Mouse (Mus musculus) kidney, embryonic 14.5 days (tissue): ENCODE results near the gene Eif1b. TPM values are rescaled to one million over a fixed set of nuclear protein-coding genes. Genes with fewer than 3 reads are reported as not detected.

Experiments used
- ATAC-seq: fragments of 200-750 bp; cut with Nextera tagmentation; 2 replicates; pipeline ENCODE4 v1.8.0; 2017; ENCODE audit warnings: moderate number of reproducible peaks, mild to moderate bottlenecking, moderate TSS enrichment, moderate library complexity; ENCODE audit not compliant: low FRiP score, low TSS enrichment
- H3K27ac ChIP-seq: fragments of 300-500 bp; sonication (generic); 2 replicates; pipeline ENCODE4 v1.5.1; 2014; ENCODE audit warnings: low read depth, mild to moderate bottlenecking, low read length, moderate library complexity, mixed read lengths
- H3K27me3 ChIP-seq: fragments of 300-500 bp; sonication (generic); 2 replicates; pipeline ENCODE4 v1.6.1; 2014; ENCODE audit warnings: mild to moderate bottlenecking, low read length; ENCODE audit not compliant: control insufficient read depth, insufficient read depth
- H3K36me3 ChIP-seq: fragments of 300-500 bp; sonication (generic); 2 replicates; pipeline ENCODE4 v1.6.1; 2014; ENCODE audit warnings: low read length, mixed read lengths; ENCODE audit not compliant: control insufficient read depth, insufficient read depth
- H3K4me1 ChIP-seq: fragments of 300-500 bp; sonication (generic); 2 replicates; pipeline ENCODE4 v1.6.1; 2014; ENCODE audit warnings: low read length, mixed read lengths; ENCODE audit not compliant: control insufficient read depth, insufficient read depth
- H3K4me2 ChIP-seq: fragments of 300-500 bp; sonication (generic); replicated peaks from 2 replicates; pipeline ENCODE4 v1.6.1; 2014; ENCODE audit warnings: low read depth, mild to moderate bottlenecking, low read length
- H3K4me3 ChIP-seq: fragments of 300-500 bp; sonication (generic); 2 replicates; pipeline ENCODE4 v1.5.1; 2014; ENCODE audit warnings: mild to moderate bottlenecking, low read length
- H3K9ac ChIP-seq: fragments of 300-500 bp; sonication (generic); 2 replicates; pipeline ENCODE4 v1.6.1; 2014; ENCODE audit warnings: low read depth, mild to moderate bottlenecking, low read length, moderate library complexity
- H3K9me3 ChIP-seq: fragments of 300-500 bp; sonication (generic); 2 replicates; pipeline ENCODE4 v1.6.1; 2016; ENCODE audit warnings: low read length; ENCODE audit not compliant: control insufficient read depth
- WGBS: fragments of 180-500 bp; shearing (Covaris S2); extraction: QIAGEN DNeasy Blood & Tissue Kit; methylation state at CpG from one replicate; pipeline ENCODE4 v1.1.7; 2014; 5-methylcytosine and 5-hydroxymethylcytosine counted together
- polyA plus RNA-seq: library from polyadenylated mRNA; unstranded; fragments of >200 nt; fragmentation: Nextera tagmentation; extraction: Ambion mirVana; gene quantifications from 2 replicates; pipeline ENCODE4 v1.2.1, GENCODE M21; 2014

Gene Eif1b
- polyA plus RNA-seq: 160 and 173 TPM in 2 replicates

GRCm38 (mm10) chr9:120492010-120492399 lies at the start of gene Eif1b:
Gene Eif1b, plus strand, starts transcription at chr9:120492232.
- 3% methylated on average over 17 of the region's 19 CpGs for WGBS
- peak within 1 kb of the TSS; percentile 91 for H3K27ac ChIP-seq

GRCm38 (mm10) chr9:120444642-120445041 lies 47.4 kb upstream of the Eif1b start:
- H3K36me3 ChIP-seq: no peaks in the 10 kb centered on the region
- no peaks in the 10 kb centered on the region for H3K4me1 ChIP-seq
- H3K9ac ChIP-seq: no peak overlapping the region
- H3K4me2 ChIP-seq: no peak overlapping the region
- WGBS: 83% methylated on average over 9 of the region's 9 CpGs
- no peak overlapping the region for H3K27ac ChIP-seq
- no peak overlapping the region for H3K4me3 ChIP-seq
- ATAC-seq: no peak
- H3K9me3 ChIP-seq: no peaks in the 10 kb centered on the region
- H3K27me3 ChIP-seq: no peaks in the 10 kb centered on the region

More at GRCm38 (mm10) chr9:120492010-120492399, at the start of gene Eif1b:
- Histone ChIP-seq H3K4me2 (peak within 1 kb of the TSS; percentile 92), H3K27me3 (no peaks in the 10 kb centered on the region), H3K36me3 (peaks cover 23% of the 10 kb centered on the region), H3K4me3 (peak within 1 kb of the TSS; percentile 100), H3K9me3 (no peaks in the 10 kb centered on the region), H3K9ac (peak within 1 kb of the TSS; percentile 99), H3K4me1 (peaks cover 5% of the 10 kb centered on the region; the same call in 1 of the 2 replicates)
- peak; percentile 48 for ATAC-seq

DNA sequence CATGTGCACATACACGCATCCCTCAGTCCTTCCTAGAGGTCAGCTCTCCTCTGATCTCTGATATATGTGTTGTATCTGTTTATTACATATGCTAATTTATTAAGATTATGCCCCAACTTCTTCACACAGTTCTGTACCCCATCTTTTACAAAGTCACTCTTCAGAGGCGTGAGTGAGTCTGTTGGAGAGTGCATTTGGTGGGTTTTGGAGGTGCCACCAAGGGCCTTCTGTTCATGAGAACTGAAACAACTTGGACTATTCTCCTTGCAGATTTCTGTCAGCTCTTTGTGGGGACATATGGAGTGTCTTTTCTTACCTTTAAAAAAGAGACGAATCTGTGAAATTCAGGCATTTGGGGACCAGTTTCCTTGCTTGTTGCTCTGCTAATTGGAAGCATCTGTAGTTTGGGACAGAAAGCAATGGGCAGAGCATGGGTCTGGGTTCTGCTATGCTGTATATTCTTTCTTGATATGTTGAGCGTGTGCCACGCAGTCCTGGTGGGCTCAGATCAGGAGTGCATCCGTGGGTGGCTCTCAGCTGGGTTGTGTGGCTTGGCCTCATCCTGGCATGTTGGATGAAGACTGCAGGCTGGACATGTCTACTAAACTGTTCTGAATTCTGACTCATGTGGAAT lies 42.2 kb upstream of the Eif1b start:
- Histone ChIP-seq H3K36me3 (no peaks in the 10 kb centered on the region), H3K4me1 (no peaks in the 10 kb centered on the region), H3K27ac (no peak overlapping the region), H3K4me2 (no peak overlapping the region), H3K27me3 (no peaks in the 10 kb centered on the region), H3K9me3 (no peaks in the 10 kb centered on the region), H3K9ac (no peak overlapping the region), H3K4me3 (no peak overlapping the region)
- WGBS: 88% methylated on average over 6 of the region's 6 CpGs
- no peak for ATAC-seq

DNA sequence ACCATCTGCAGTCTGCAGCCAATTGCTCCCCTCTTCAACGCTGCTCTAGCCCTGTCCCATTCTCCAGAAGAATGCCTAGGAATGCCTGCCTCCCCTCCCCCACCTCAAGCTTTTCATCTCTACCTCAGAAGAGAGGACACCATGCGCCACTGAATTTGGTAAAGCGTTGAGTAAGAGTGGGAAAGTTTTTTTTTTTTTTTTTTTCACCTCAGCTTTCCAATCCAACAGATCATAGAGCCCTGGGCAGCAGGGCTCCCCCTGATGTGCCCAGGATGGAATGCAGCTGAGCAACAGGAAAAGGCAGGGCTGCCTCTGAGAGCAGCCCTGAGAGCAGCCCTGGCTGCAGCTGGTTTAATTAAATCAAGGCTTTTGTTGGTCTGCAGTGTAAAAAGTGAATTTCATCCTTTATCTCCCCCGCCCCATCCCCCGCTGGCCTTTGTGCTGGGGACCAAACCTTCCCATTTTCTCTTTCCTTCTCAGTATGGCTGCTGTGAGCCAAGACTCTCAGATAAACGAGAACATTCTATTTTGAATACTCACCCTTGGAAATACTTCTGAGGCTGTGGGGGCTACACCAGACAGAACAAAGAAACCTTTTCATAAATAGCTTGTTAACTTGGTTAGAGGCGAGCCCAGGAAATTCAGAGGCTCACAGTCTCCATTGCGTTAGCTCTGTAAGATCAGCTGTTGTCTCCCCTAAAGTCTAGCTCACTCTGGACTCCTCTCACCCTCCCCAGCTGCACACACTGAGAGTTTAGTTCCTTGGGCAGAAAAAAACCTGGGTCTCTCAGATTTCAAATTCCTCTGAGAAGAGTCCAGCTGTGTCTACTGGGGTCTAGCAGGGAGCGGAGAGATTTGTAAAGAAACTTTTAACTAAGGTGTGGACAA lies 36.0 kb upstream of the Eif1b start:
- Histone ChIP-seq H3K9me3 (no peaks in the 10 kb centered on the region), H3K27me3 (no peaks in the 10 kb centered on the region), H3K36me3 (no peaks in the 10 kb centered on the region), H3K4me2 (no peak overlapping the region), H3K4me1 (peaks cover 8% of the 10 kb centered on the region; the same call in 1 of the 2 replicates), H3K27ac (0 out of 2 replicates have a peak overlapping the region, but pooled peaks have one; percentile 51), H3K9ac (no peak overlapping the region), H3K4me3 (no peak overlapping the region)
- ATAC-seq: peak; percentile 77; the same call in 1 of the 2 replicates
- 42% methylated on average over 9 of the region's 9 CpGs for WGBS

- no peak overlapping the region for H3K27ac ChIP-seq
- ATAC-seq: no peak
- H3K4me2 ChIP-seq: no peak overlapping the region
- H3K9me3 ChIP-seq: no peaks in the 10 kb centered on the region
- no peak overlapping the region for H3K9ac ChIP-seq
- 97% methylated on average over 1 of the region's 1 CpGs for WGBS
- H3K27me3 ChIP-seq: no peaks in the 10 kb centered on the region
- H3K4me1 ChIP-seq: no peaks in the 10 kb centered on the region
- H3K36me3 ChIP-seq: no peaks in the 10 kb centered on the region
- H3K4me3 ChIP-seq: no peak overlapping the region
Observed at GRCm38 (mm10) chr9:120470431-120470830, 21.6 kb upstream of the Eif1b start.

DNA sequence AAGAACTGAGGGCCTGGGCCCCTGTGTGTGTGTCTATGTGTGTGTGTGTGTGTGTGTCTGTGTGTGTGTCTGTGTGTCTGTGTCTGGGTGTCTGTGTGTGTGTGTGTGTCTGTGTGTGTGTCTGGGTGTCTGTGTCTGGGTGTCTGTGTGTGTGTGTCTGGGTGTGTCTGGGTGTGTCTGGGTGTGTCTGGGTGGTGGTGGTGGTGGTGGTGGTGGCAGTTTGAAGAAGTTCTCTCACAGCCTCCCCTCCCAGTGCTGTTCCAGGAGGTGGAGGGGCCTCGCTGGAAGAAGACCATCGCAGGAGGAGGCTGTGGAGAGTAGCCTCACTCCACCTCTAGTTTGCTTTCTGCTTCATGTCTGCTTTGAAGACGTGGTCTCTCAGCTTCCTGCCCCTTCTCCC lies 10.4 kb upstream of the Eif1b start:
- ATAC-seq: no peak
- Histone ChIP-seq H3K9ac (no peak overlapping the region), H3K27ac (no peak overlapping the region), H3K36me3 (no peaks in the 10 kb centered on the region), H3K9me3 (no peaks in the 10 kb centered on the region), H3K4me2 (no peak overlapping the region), H3K4me1 (peaks cover 8% of the 10 kb centered on the region; the same call in 1 of the 2 replicates), H3K4me3 (no peak overlapping the region), H3K27me3 (no peaks in the 10 kb centered on the region)
- 79% methylated on average over 3 of the region's 3 CpGs for WGBS

DNA sequence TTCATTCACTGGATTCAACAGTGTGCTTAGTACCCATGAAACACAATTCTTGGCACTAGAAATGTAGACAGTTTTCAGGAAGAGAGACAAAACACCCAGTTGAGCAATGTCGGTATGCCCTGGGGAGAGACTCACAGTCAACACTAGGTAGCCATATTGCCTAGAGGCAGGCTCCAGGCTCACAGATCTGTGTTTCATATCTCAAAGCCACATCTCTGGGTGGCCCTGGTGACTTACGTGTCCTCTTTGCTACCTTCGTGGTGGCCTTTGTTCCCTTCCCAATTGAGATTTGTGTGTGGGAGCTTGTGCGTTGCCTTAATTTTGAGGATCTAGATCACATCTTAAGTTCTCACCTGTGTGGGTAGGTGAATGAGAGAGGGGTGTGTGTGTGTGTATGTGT lies 9.7 kb upstream of the Eif1b start:
- WGBS: 96% methylated on average over 4 of the region's 4 CpGs
- Histone ChIP-seq H3K4me2 (no peak overlapping the region), H3K27ac (no peak overlapping the region), H3K4me3 (no peak overlapping the region), H3K4me1 (peaks cover 8% of the 10 kb centered on the region; the same call in 1 of the 2 replicates), H3K36me3 (no peaks in the 10 kb centered on the region), H3K9me3 (no peaks in the 10 kb centered on the region), H3K9ac (no peak overlapping the region), H3K27me3 (no peaks in the 10 kb centered on the region)
- no peak for ATAC-seq

DNA sequence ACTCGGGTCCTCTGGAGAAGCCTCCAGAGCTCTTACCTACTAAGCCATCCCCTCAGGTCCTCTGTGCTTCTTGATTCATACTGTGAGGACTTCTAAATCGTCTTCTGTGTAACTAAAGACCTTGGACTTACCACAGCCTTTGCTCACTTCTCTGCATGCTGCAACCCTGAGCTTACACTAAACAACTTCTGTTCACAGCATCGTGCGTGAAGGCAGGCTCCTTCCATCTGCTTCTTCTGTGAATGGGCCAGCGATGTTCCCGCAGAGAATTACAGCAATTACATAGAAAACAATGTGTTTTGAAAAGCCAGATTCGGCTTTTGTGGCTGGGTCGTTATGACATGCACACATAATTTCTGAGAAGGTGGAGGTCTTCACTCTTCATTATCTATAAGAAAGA lies 8.9 kb upstream of the Eif1b start:
- no peak for ATAC-seq
- 80% methylated on average over 8 of the region's 8 CpGs for WGBS

GRCm38 (mm10) chr9:120487076-120487475 lies 5.0 kb upstream of the Eif1b start:
- ATAC-seq: no peak
- Histone ChIP-seq H3K9me3 (no peaks in the 10 kb centered on the region), H3K36me3 (no peaks in the 10 kb centered on the region), H3K27ac (no peak overlapping the region), H3K27me3 (no peaks in the 10 kb centered on the region), H3K4me1 (no peaks in the 10 kb centered on the region), H3K9ac (no peak overlapping the region), H3K4me2 (no peak overlapping the region), H3K4me3 (no peak overlapping the region)
- WGBS: 82% methylated on average over 8 of the region's 8 CpGs

More for the DNA sequence above, 8.9 kb upstream of the Eif1b start:
- no peaks in the 10 kb centered on the region for H3K36me3 ChIP-seq
- no peak overlapping the region for H3K4me3 ChIP-seq
- H3K27ac ChIP-seq: no peak overlapping the region
- H3K4me2 ChIP-seq: no peak overlapping the region
- H3K9me3 ChIP-seq: no peaks in the 10 kb centered on the region
- no peaks in the 10 kb centered on the region for H3K27me3 ChIP-seq
- H3K4me1 ChIP-seq: peaks cover 2% of the 10 kb centered on the region; the same call in 1 of the 2 replicates
- H3K9ac ChIP-seq: no peak overlapping the region
